Mouse (Mus musculus) ovary, adult 18-20 months (tissue): Measurements from ENCODE around the gene Cdk2ap2.
"Not testable (repeated sequence)": the region's sequence is repeated elsewhere in the genome, so short reads cannot be mapped to it uniquely, and the experiment has no call there.

Experiments used
- DNase-seq: peaks from one replicate; pipeline ENCODE4 v3.0.0; 2022; ENCODE audit warnings: low spot score, mixed read lengths

Cdk2ap2 gene

GRCm38 (mm10) chr19:4118350-4118749 lies 21.4 kb downstream of the Cdk2ap2 start:
- DNase-seq, result no peak

- no peak for DNase-seq
Observed at GRCm38 (mm10) chr19:4119716-4120487, 22.9 kb downstream of the Cdk2ap2 start.

DNA sequence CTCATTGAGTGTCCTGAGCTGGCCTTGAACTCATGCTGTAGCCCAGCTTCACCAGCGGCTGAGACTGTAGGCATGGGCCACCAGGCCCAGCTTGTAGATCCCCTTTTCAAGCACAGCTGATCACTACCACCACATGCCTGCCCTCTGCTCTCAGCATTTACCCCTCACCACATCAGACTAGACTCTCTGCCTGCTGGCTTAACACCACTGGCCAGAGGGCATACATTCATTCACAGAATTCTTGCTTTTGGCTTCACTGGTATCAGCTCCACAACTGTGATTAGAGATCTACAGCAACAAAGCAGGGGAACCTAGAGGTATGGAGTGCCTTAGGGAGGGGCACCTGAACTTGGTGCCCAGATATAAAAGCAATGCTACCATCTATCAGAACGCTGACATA lies 23.5 kb downstream of the Cdk2ap2 start:
- no peak for DNase-seq

DNA sequence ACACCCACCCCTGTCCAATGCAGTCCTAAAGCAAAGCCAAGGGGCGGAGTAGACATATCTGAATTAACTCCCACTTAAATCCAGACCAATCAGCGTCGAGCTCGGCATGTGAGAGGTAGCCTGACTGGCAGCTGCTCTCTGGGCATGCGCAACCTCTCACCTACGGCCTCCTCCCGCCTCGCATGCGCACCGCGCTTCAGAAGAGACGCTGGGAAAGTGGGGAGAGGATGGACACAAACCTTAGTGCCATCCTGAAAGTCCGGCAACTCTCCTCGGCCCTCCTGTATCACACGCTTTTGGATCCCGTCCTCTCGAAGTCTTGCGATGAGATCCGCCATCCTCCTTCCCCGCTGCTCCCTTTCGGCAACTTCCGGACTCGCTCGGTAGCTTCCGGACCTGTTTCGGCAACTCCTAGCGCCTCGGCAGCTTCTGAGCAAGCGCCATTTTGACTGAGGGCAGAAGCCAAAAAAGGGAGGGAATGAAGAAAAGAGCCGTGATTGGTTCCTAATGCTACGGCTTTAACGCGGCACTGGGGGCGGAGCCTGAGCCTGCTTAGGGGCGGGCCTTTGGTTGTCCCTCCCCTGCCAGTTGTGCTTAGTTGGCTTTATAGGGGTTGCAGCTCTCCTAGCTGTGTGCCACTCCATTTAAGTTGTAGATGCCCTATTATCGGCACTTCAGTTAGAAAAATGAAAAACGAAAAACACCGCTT lies 24.3 kb downstream of the Cdk2ap2 start:
- DNase-seq, result peak; percentile 96

DNA sequence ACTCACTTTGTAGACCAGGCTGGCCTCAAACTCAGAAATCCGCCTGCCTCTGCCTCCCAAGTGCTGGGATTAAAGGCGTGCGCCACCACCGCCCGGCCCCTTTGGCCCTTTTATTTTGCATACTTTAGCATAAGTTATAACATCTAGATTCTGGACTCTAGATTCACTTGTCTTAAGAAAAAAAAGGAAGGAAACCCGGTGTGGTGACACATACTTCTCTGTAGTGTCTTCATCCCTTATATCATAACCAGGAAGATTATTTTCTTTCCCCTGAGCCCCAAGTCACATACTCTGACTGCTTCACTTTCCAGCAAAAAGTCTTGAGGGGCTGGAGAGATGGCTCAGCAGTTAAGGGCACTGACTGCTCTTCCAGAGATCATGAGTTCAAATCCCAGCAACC lies 24.9 kb downstream of the Cdk2ap2 start:
- DNase-seq, result not testable (repeated sequence)

- no peak for DNase-seq
Observed at GRCm38 (mm10) chr19:4122411-4123370, 25.7 kb downstream of the Cdk2ap2 start.

DNA sequence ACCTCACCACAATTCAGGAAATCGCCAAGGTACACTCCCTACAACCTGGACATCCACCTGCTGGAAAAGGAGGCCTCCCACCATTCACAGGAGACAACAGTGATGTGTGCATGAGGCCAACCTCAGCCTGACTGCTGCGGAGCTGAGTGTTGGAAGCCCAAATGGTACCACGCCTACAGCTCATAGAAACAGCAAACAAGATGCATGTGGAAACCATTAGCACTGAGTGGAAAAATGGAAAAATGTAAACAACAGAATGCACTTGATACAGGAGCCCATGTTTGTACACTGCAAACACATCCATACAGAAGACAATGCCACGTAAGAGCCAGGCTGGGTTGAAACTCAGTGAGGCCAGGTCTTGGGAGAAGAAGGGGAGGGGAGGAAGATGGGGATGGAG lies 27.4 kb downstream of the Cdk2ap2 start:
- no peak for DNase-seq

DNA sequence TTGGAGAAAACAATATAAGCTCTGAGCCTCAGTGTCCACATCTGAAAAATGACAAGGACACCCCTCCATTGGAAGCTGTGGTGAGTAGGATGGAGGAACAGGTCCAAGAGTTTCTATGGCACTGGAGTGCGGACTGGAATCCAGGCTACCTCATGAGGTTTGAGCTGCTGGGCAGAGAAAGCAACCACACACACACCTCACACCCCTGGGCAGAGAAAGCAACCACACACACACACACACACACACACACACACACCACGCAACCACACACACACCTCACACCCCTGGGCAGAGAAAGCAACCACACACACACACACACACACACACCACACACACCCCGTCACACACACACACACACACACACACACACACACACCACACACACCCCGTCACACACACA lies 28.3 kb downstream of the Cdk2ap2 start:
- not testable (repeated sequence) for DNase-seq

DNA sequence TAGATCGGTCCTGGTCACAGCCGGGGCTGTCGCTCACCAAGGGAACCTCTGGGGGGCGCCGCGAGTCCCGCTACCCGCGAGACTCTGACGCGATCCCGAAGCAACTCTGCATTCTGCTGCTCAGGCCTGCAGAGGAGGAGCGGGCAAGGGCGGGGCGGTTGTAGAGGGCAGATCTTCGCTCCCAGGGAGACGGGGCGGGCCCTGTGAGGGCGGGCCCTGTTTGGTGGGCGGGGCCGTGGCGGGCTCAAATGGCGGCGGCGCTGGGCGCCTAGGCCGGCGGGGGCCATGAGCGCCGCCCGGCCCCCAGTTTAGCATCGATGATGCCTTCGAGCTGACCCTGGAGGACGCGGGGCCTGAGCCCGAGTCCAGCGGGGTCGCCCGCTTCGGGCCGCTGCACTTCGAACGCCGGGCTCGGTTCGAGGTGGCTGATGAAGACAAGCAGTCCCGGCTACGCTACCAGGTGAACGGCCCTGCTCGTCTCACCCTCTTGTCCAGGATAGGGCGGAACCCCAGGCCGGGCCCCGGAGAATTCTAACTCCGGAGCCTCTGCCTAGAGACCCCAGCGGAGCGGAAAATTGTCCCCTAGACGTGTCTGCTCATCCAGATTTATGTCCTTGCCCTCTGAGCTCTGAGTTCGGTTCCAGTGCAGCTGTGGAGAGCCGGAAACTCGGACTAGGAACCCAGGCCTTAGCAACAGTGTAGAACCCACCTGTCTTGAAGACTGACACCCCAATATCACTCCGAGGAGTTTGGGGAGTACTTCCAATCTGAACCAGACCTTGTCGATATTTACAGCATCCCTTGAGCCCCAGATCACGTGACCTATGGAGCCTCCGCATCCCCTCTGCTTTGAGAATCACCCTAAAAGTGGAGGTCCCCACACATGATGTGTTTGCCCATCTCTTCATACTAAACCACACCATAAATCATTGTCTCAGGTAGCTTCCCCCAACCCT lies 29.0 kb downstream of the Cdk2ap2 start, which contains the start of gene Aip:
TSS of gene Aip (minus strand) at position 118 of the 956 bp plus-strand sequence.
- DNase-seq, result peak; percentile 98

GRCm38 (mm10) chr19:4126759-4127495 lies 29.9 kb downstream of the Cdk2ap2 start:
- DNase-seq, result no peak

DNA sequence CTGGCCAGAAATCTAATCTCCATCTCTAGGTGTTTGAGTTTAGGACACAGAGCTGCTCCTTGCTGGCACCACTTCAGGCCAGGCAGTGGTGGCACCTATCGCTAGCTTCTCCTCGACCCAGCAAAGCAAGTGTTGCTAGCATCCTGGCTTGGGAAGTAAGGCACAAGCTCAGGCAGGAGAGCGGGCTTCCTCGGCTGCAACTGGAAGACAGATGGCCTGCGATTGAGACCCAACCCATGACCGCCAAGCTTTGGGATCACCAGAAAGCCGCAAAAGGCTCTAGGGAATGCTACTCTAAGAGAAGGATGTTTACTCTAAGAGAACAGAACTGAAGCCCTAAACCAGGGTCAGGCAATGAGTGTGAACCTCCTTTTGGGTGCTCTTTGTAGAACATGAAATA lies 32.5 kb downstream of the Cdk2ap2 start:
- DNase-seq, result no peak

DNA sequence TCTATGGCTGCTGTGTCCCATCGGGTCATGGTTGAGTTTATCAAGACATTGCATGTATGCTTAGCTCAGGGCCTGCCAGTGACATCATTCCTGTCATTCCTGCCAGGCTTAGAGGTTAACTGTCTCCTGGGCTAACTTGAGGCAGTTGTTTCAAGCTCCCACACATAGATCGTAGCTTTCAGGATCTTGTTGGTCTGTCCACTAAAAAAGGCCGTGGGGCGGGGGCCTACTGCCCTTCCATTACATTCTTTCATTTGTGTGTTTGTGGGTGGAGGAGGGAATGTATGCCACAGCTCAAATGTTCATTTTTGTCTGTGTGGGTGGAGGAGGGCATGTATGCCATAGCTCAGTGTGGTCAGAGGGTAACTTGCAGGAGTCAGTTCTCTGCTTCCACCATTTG lies 33.1 kb downstream of the Cdk2ap2 start:
- DNase-seq, result no peak

DNA sequence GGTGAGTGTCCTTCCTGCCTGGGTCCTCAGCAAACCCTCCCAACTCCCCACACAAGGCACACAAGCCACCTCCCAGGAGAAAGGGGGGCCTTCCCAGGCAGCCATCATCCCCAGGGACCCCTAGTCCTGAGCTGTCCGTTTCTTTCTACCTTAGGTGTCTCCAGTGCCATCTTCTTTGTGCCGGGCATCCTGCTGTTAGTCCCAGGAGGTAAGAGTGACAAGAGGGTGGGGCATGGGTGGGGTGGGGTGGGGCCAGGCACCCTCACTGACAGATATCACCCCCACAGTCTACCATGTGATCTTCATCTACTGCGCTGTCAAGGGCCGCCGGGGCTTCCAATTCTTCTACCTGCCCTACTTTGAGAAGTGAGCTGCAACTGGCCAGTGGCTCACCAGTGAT lies 34.1 kb downstream of the Cdk2ap2 start:
- DNase-seq, result no peak

DNA sequence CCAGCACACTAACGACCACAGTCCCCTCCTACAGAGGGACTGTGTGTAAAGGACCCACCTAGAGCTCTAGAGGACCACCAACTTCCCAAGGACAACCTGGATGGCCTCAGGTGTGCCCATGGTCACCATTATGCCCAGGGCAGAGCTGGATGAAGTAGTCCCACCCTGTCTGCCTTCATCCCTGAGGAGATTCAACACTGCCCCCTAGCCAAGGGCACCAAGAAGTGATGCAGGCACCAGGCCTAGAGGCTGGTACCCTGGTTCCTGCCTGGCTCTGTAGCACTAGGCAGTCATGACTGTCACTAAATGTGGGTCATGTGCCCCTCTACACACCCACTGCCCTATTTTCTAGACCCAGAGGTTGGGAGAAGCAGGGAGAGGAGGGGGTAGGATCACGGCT lies 34.8 kb downstream of the Cdk2ap2 start:
- DNase-seq, result no peak

DNA sequence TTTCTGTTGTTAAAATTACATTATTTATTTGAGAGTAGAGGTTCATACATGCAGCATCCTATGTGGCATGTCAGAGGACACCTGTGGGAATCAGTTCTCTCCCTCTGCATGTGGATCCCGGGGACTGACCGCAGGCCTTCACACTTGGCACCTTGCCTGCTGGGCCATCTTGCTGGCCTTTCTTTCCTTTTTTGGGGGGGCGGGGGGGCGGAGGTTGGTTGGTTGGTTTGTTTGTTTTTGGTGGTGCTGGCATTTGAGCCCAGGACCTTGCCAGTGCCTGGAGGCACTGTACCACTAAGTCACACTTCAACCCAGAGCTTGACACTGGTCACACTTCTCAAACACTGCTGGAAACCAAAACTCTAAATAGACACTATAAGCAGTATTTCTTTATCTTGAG lies 37.4 kb downstream of the Cdk2ap2 start:
- DNase-seq, result no peak

DNA sequence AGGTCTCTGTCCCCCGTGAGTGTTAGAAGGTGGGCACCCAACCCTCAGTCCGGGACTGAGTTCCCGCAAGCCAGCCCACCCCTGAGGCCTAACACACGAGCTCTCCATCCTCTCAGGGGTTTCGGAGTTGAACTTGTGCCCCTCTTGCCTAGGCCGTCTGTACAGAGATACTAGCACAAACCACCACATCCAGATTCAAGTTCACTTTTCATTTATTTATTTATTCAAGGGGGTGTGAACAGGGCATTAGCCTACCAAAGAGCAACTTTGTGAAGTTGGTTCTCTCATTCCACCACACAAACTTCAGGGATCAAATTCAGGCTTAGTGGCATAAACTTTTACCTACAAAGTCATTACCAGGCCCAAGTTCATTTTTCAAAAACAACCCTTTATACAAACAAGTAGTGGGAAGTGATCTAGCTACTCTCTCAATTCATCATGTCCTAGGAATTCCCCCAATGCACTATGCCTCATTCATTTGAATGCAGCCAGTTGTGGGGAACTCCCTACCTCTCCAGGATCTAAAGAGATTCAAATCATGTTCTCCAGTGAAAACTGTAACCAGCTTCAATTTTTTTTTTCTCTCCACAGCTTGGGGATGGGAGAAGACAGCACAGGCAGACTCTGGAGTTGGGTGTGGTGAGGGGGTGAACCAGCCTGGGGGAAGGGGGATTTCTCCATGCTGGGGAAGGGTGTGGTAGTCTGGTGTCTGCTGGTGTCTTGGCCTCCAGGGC lies 38.4 kb downstream of the Cdk2ap2 start:
- DNase-seq, result not testable (repeated sequence)

- DNase-seq, result not testable (repeated sequence)
Observed at GRCm38 (mm10) chr19:4135963-4136345, 39.0 kb downstream of the Cdk2ap2 start.

GRCm38 (mm10) chr19:4136463-4136862 lies 39.5 kb downstream of the Cdk2ap2 start:
- no peak for DNase-seq

DNA sequence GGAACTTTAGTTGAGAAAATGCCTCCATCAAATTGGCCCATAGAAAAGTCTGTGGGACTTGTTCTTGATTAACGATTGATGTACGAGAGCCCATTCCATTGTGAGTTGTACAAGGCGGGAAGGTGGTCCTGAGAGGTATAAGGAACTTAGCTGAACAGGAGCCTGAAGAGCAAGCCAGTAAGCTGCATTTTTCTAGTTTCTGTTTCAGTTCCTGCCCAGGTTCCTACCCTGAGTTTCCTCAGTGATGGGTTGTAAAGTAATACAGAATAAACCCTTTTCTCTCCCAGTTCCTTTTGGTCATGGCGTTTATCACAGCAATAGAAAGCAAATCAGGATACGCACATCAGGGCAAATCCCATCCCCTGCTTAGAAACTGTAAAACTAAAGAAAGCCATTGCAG lies 40.9 kb downstream of the Cdk2ap2 start:
- no peak for DNase-seq

- no peak for DNase-seq
Observed at GRCm38 (mm10) chr19:4139446-4139845, 42.5 kb downstream of the Cdk2ap2 start, which contains the start of gene Gpr152. TSS of gene Gpr152 (plus strand) at chr19:4139787.
